Mouse (Mus musculus): ENCODE data around the gene Vwa7. TPM values are rescaled to one million over a fixed set of nuclear protein-coding genes. Genes with fewer than 3 reads are reported as not detected.

The Vwa7 gene
- polyA plus RNA-seq, 1 experiment from 2014 or later = 0.28 TPM

- H3K4me1 ChIP-seq (replicated peaks; ENCODE audit: control insufficient read depth, insufficient read depth) = no peaks in the 10 kb centered on the region
- H3K27ac ChIP-seq (replicated peaks) = peak overlapping the region; percentile 76
- peak; percentile 13; the same call in 1 of the 2 replicates for ATAC-seq (ENCODE audit: low FRiP score, low TSS enrichment)
- DNase-seq (ENCODE audit: low spot score) = peak; percentile 53
- H3K4me3 ChIP-seq (ENCODE audit: low read depth, low read length) = no peak overlapping the region
- H3K9me3 ChIP-seq (ENCODE audit: control insufficient read depth, low read length) = no peaks in the 10 kb centered on the region
- peaks cover 28% of the 10 kb centered on the region for H3K36me3 ChIP-seq (ENCODE audit: control insufficient read depth, insufficient read depth, low read length)
- H3K9ac ChIP-seq (ENCODE audit: low read length) = peak overlapping the region; percentile 4; the same call in 1 of the 2 replicates
- WGBS = 71% methylated on average over 10 of the region's 10 CpGs
- H3K4me2 ChIP-seq (replicated peaks; ENCODE audit: low read depth) = no peak overlapping the region
- no peak for TF ChIP-seq EP300 (optimal IDR thresholded peaks at IDR 0.05)
- no peak for TF ChIP-seq CTCF (IDR thresholded peaks at IDR 0.05; ENCODE audit: low read depth)
- H3K27me3 ChIP-seq (ENCODE audit: control insufficient read depth, insufficient read depth, low read length) = no peaks in the 10 kb centered on the region
Measured at GRCm38 (mm10) chr17:35016791-35017705, 669 bp downstream of the Vwa7 start.

DNA sequence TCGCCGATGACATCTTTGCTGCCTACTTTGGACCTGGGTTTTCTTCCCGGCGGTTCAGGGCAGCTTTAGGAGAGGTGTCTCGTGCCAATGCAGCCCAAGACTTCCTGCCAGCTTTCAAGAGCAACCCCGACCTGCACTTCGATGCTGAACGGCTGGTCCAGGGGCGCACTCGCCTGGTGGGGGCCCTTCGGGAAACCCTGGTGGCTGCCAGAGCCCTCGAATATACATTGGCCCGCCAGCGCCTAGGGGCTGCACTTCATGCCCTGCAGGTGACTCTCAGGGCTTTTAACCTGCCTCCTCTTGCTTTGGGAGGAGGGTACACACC lies 1.3 kb downstream of the Vwa7 start:
- H3K27me3 ChIP-seq (ENCODE audit: control insufficient read depth, insufficient read depth, low read length) = no peaks in the 10 kb centered on the region
- H3K4me3 ChIP-seq (ENCODE audit: low read depth, low read length) = no peak overlapping the region
- H3K4me2 ChIP-seq (replicated peaks; ENCODE audit: low read depth) = no peak overlapping the region
- H3K9ac ChIP-seq (ENCODE audit: low read length) = no peak overlapping the region
- no peak for TF ChIP-seq EP300 (optimal IDR thresholded peaks at IDR 0.05)
- H3K36me3 ChIP-seq (ENCODE audit: control insufficient read depth, insufficient read depth, low read length) = peaks cover 24% of the 10 kb centered on the region
- no peaks in the 10 kb centered on the region for H3K9me3 ChIP-seq (ENCODE audit: control insufficient read depth, low read length)
- H3K27ac ChIP-seq (replicated peaks) = no peak overlapping the region
- H3K4me1 ChIP-seq (replicated peaks; ENCODE audit: control insufficient read depth, insufficient read depth) = no peaks in the 10 kb centered on the region
- 65% methylated on average over 14 of the region's 14 CpGs for WGBS
- DNase-seq (ENCODE audit: low spot score) = no peak
- ATAC-seq (ENCODE audit: low FRiP score, low TSS enrichment) = no peak

- 62% methylated on average over 3 of the region's 3 CpGs for WGBS
- Histone ChIP-seq H3K4me1 (replicated peaks; ENCODE audit: control insufficient read depth, insufficient read depth) (no peaks in the 10 kb centered on the region), H3K9me3 (ENCODE audit: control insufficient read depth, low read length) (no peaks in the 10 kb centered on the region), H3K4me3 (ENCODE audit: low read depth, low read length) (no peak overlapping the region), H3K27me3 (ENCODE audit: control insufficient read depth, insufficient read depth, low read length) (no peaks in the 10 kb centered on the region), H3K9ac (ENCODE audit: low read length) (no peak overlapping the region), H3K27ac (replicated peaks) (no peak overlapping the region), H3K36me3 (ENCODE audit: control insufficient read depth, insufficient read depth, low read length) (peaks cover 20% of the 10 kb centered on the region), H3K4me2 (replicated peaks; ENCODE audit: low read depth) (no peak overlapping the region)
- DNase-seq (ENCODE audit: low spot score) (peak; percentile 48), ATAC-seq (ENCODE audit: low FRiP score, low TSS enrichment) (no peak)
- TF ChIP-seq EP300 (optimal IDR thresholded peaks at IDR 0.05) (no peak), CTCF (IDR thresholded peaks at IDR 0.05; ENCODE audit: low read depth) (no peak)
Measured at GRCm38 (mm10) chr17:35018171-35018570, 1.8 kb downstream of the Vwa7 start.

DNA sequence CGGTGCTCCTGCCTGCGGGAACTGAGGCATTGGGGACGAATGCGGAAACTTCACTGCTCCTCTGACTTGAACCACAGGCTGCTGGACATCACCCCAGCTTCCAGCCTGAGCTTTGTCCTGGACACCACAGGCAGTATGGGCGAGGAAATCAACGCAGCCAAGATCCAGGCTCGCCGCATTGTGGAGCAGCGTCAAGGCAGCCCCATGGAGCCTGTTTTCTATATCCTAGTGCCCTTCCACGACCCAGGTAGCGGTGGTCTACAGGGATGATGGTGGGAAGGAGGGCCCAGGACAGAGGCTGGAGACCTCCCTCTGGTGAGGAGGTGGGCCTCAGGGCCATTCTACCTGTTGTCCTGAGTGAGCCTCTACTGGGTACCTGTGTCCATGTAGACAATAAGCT lies 3.5 kb downstream of the Vwa7 start:
- H3K9ac ChIP-seq (ENCODE audit: low read length) = no peak overlapping the region
- peaks cover 6% of the 10 kb centered on the region; the same call in 1 of the 2 replicates for H3K36me3 ChIP-seq (ENCODE audit: control insufficient read depth, insufficient read depth, low read length)
- H3K27me3 ChIP-seq (ENCODE audit: control insufficient read depth, insufficient read depth, low read length) = no peaks in the 10 kb centered on the region
- TF ChIP-seq EP300 (optimal IDR thresholded peaks at IDR 0.05) (no peak), CTCF (IDR thresholded peaks at IDR 0.05; ENCODE audit: low read depth) (no peak)
- no peak for DNase-seq (ENCODE audit: low spot score)
- H3K4me2 ChIP-seq (replicated peaks; ENCODE audit: low read depth) = no peak overlapping the region
- no peak overlapping the region for H3K27ac ChIP-seq (replicated peaks)
- H3K4me1 ChIP-seq (replicated peaks; ENCODE audit: control insufficient read depth, insufficient read depth) = no peaks in the 10 kb centered on the region
- no peaks in the 10 kb centered on the region for H3K9me3 ChIP-seq (ENCODE audit: control insufficient read depth, low read length)
- 87% methylated on average over 11 of the region's 11 CpGs for WGBS
- no peak for ATAC-seq (ENCODE audit: low FRiP score, low TSS enrichment)
- H3K4me3 ChIP-seq (ENCODE audit: low read depth, low read length) = no peak overlapping the region

DNA sequence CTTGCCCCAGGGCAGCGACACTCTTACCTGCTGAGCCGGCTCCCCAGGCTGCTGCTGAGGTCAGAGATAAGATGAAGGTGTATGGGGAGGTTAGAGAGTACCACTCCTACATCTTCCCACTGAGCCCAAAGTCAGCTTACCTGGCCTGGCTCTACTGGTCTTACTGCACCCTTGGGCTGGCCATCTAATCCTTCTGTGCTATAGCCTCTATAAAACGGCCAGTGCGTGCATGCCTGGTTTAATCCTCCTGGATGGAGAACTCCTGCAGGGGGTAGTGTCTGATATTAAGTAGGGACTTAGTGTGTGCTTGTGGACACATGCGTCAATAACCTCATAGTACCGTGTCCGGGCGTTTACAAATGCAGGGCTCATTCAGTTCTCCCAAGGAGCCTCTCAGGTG lies 4.2 kb downstream of the Vwa7 start:
- H3K36me3 ChIP-seq (ENCODE audit: control insufficient read depth, insufficient read depth, low read length) = peaks cover under 1% of the 10 kb centered on the region; the same call in 1 of the 2 replicates
- H3K27ac ChIP-seq (replicated peaks) = no peak overlapping the region
- no peaks in the 10 kb centered on the region for H3K4me1 ChIP-seq (replicated peaks; ENCODE audit: control insufficient read depth, insufficient read depth)
- no peaks in the 10 kb centered on the region for H3K27me3 ChIP-seq (ENCODE audit: control insufficient read depth, insufficient read depth, low read length)
- TF ChIP-seq EP300 (optimal IDR thresholded peaks at IDR 0.05) (no peak), CTCF (IDR thresholded peaks at IDR 0.05; ENCODE audit: low read depth) (no peak)
- no peak for DNase-seq (ENCODE audit: low spot score)
- no peak overlapping the region for H3K4me2 ChIP-seq (replicated peaks; ENCODE audit: low read depth)
- no peak overlapping the region for H3K9ac ChIP-seq (ENCODE audit: low read length)
- H3K9me3 ChIP-seq (ENCODE audit: control insufficient read depth, low read length) = no peaks in the 10 kb centered on the region
- ATAC-seq (ENCODE audit: low FRiP score, low TSS enrichment) = no peak
- WGBS = 82% methylated on average over 8 of the region's 8 CpGs
- H3K4me3 ChIP-seq (ENCODE audit: low read depth, low read length) = no peak overlapping the region

DNA sequence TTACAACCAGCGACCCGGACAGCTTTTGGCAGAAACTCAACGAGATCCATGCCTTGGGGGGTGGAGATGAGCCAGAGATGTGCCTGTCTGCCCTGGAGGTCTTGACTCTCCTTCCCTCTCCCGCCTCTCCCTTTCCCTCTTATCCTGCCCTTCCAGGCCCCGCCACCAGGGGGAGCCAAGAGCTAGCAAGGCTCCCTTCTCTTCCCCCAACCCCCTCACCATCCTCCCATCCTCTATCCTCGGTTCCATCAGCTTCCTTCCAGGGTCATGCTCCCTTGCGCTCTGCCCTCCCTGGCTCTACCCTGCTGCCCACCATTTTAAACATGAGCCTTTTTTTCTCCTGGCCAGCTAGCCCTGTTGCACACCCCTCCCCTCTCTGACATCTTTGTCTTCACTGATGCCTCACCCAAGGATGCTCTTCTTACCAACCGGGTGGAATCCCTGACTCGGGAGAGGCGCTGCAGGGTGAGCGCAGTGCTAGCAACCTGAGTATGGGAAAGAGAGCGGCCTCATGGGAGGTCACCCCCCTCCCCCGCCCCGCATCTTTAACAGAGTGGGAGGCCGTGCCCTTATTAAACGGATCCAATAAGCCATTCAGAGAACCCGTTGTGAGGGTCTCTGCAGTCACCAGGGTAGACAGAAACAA lies 4.9 kb downstream of the Vwa7 start:
- no peaks in the 10 kb centered on the region for H3K4me1 ChIP-seq (replicated peaks; ENCODE audit: control insufficient read depth, insufficient read depth)
- H3K9me3 ChIP-seq (ENCODE audit: control insufficient read depth, low read length) = no peaks in the 10 kb centered on the region
- no peak overlapping the region for H3K27ac ChIP-seq (replicated peaks)
- 12% methylated on average over 17 of the region's 17 CpGs for WGBS
- 0 out of 2 replicates have a peak overlapping the region, but pooled peaks have one; percentile 6 for H3K4me2 ChIP-seq (replicated peaks; ENCODE audit: low read depth)
- no peaks in the 10 kb centered on the region for H3K27me3 ChIP-seq (ENCODE audit: control insufficient read depth, insufficient read depth, low read length)
- no peak overlapping the region for H3K4me3 ChIP-seq (ENCODE audit: low read depth, low read length)
- peak; percentile 99 for TF ChIP-seq CTCF (IDR thresholded peaks at IDR 0.05; ENCODE audit: low read depth)
- no peak for TF ChIP-seq EP300 (optimal IDR thresholded peaks at IDR 0.05)
- H3K9ac ChIP-seq (ENCODE audit: low read length) = no peak overlapping the region
- H3K36me3 ChIP-seq (ENCODE audit: control insufficient read depth, insufficient read depth, low read length) = no peaks in the 10 kb centered on the region
- ATAC-seq (ENCODE audit: low FRiP score, low TSS enrichment) = peak; percentile 21
- DNase-seq (ENCODE audit: low spot score) = peak; percentile 89
